Mouse (Mus musculus): Measurements from ENCODE around the gene Mif. TPM values are rescaled to one million over a fixed set of nuclear protein-coding genes. Genes with fewer than 3 reads are reported as not detected.

Gene Mif
- 100 to 1,000 TPM; 257 to 271 TPM for total RNA-seq (2023)

DNA sequence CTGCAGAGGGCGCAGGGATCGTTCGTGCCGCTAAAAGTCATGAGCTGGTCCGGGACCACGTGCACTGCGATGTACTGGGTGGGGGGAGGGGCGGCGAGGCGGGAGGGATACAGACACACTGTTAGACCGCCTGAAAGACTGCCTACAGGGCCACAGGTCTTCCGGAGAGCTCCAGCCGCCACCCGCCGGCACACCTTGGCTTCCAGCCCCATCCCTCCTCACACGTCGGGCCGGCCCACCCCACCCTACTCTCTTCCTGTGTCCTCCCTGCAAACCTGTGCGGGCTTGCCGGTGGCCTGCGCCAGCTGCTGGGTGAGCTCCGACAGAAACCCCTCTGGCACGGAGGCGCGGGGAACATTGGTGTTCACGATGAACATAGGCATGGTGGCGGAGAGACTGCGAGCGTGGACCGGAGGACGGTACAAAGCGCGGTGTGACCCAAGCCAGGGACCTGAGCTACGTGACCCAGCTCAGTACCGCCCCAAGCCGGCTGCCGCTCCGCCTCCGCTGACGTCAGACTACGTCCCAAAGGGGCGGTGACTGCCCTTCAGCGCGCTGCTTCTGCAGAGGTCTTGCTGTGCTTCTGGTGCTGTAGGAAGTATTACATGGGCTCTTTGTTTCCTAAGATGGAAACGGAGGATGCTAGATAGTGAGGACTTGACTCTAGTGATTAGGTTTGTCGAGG, at the start of gene Mif:
Gene Mif (minus strand): TSS at position 455 of the 685 bp plus-strand sequence.

DNA sequence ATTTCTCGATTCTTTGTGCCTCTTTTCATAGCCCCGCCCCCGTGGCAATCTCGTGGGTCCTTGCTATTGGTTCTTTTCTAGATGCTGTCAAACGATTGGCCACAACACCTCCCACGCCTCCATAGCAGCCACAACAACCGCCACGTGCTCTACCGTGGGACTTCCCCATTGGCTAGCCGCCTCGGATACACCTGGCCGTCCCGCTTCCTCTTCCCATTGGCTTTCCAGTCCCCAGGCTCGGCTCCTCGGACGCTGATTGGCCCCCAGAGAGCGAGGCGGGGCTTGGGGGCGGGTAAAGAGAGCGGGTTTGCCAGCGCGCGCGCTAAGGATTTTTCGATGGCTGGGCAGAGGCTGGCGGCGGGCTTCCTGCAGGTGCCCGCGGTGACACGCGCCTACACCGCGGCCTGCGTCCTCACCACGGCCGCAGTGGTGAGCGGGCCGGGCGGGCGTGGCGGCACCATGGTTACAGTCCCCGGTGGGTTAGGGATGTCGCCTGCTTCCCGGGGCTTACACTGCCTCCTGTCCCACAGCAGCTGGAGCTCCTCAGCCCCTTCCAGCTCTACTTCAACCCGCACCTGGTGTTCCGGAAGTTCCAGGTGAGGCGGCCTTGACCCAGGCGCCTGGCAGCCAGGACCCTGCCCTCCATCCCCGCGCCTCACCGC, 33.2 kb upstream of the Mif start, which contains the start of gene Derl3:
Gene Derl3 (plus strand): TSS at position 325 of the 662 bp plus-strand sequence.

DNA sequence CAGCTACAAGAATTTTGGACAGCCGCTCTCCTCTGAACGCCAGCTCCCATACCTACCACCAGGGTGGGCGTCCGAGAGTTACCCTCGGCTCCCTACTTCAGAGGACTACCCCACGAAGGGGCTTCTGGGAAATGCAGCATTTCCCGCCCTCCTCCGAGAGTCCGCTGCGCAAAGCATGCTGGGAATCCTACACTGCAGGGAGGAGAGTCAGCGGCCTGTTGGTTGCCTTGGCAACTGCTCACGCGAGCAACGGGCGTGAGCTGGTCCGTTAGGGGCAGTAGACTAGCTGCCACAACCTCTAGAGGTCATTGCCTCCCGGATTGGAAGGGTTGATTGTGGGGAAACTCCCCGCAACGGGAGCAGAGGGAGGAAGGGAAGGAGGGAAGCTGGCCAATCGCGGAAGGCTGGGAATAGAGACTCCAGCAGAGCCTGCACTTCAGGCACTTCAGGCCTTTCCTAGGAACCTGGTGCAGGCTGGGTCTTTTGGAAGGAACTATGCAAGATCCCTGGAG, 22.7 kb downstream of the Mif start, which contains the start of gene Gstt2:
Gene Gstt2 (minus strand): TSS at position 177 of the 512 bp plus-strand sequence.

DNA sequence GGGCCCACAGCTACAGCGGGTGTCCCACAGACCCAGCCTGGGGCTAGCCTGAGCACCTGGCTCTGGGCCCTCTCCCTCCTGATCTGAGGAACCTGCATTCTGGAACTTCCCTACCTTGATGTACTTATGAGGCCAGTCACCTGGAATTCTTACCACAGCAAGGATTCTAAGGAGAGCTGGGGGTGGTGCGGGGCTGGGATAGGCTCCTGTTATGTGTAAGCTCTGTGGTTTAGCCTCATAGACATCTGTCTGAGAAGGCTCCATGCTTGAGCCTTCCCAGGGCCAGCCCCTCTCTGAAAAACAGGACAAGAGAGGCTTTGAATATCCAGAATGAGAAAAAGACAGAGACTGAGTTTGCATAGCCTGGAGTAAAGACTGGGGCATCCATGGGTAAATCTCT, 37.6 kb downstream of the Mif start, which contains the start of gene Gstt4:
Gene Gstt4 (minus strand): TSS at position 101 of the 400 bp plus-strand sequence.

Other genes starting within 250 kb of the Mif start
- 1 to 10 TPM; 4.7 to 7.4 TPM for gene Susd2, start 216.2 kb downstream of the Mif start, total RNA-seq (2023)
- gene Cabin1, start 95.9 kb downstream of the Mif start, total RNA-seq (2023), result 100 to 1,000 TPM; 103 to 130 TPM
- 10 to 100 TPM; 24.3 to 27.3 TPM for gene Ddt, start 86.8 kb downstream of the Mif start, total RNA-seq (2023)
- gene Gm20441, start 79.3 kb downstream of the Mif start, total RNA-seq (2023), result not detected
- gene Gstt3, start 78.8 kb downstream of the Mif start, total RNA-seq (2023), result 1 to 10 TPM; 3.7 to 5.7 TPM
- not detected for gene Gstt1, start 61.7 kb downstream of the Mif start, total RNA-seq (2023)
- gene Gstt4, start 37.7 kb downstream of the Mif start, total RNA-seq (2023), result not detected
- 10 to 100 TPM; 29.0 to 38.9 TPM for gene Gstt2, start 22.8 kb downstream of the Mif start, total RNA-seq (2023)
- 1 to 10 TPM in 1 of 2 experiments, under 1 TPM in 1; 0.93 to 2.0 TPM for gene Derl3, start 33.2 kb upstream of the Mif start, total RNA-seq (2023)
- 10 to 100 TPM; 52.9 to 53.8 TPM for gene Smarcb1, start 61.4 kb upstream of the Mif start, total RNA-seq (2023)
- 10 to 100 TPM; 21.4 to 24.4 TPM for gene Chchd10, start 72.9 kb upstream of the Mif start, total RNA-seq (2023)
- gene Mmp11, start 76.3 kb upstream of the Mif start, total RNA-seq (2023), result 1 to 10 TPM in 1 of 2 experiments, under 1 TPM in 1; 0.99 to 3.3 TPM
- gene Gm867, start 80.4 kb upstream of the Mif start, total RNA-seq (2023), result not detected
- gene Vpreb3, start 82.8 kb upstream of the Mif start, total RNA-seq (2023), result not detected
- under 1 TPM; 0.82 to 0.92 TPM for gene Gm5134, start 94.3 kb upstream of the Mif start, total RNA-seq (2023)
- gene Zfp280b, start 172.4 kb upstream of the Mif start, total RNA-seq (2023), result 10 to 100 TPM; 24.5 to 29.7 TPM

Data from T-cell, adult 66 days (primary cell).